Mouse (Mus musculus) kidney, adult 2 months (tissue): ENCODE measurements around the gene Emg1. TPM values are rescaled to one million over a fixed set of nuclear protein-coding genes. Genes with fewer than 3 reads are reported as not detected.

Experiments
- DNase-seq: peaks from one replicate; pipeline ENCODE4 v3.0.0; 2021
- H3K27ac ChIP-seq: fragments of 200-500 bp; 2 replicates; pipeline ENCODE4 v1.5.1; 2012; ENCODE audit warnings: low read depth, low read length, control low read depth, inconsistent platforms; ENCODE audit not compliant: insufficient read depth
- H3K27me3 ChIP-seq: fragments of 200-500 bp; replicated peaks from 2 replicates; pipeline ENCODE4 v1.6.1; 2012; ENCODE audit warnings: mild to moderate bottlenecking, moderate library complexity, low read length, inconsistent platforms; ENCODE audit not compliant: control insufficient read depth, insufficient read depth
- H3K36me3 ChIP-seq: fragments of 200-500 bp; 2 replicates; pipeline ENCODE4 v1.6.1; 2012; ENCODE audit warnings: mild to moderate bottlenecking, moderate library complexity, low read length, inconsistent platforms; ENCODE audit not compliant: control insufficient read depth, insufficient read depth
- H3K4me1 ChIP-seq: fragments of 200-500 bp; 2 replicates; pipeline ENCODE4 v1.6.1; 2011; ENCODE audit warnings: low read length; ENCODE audit not compliant: control insufficient read depth, insufficient read depth
- H3K4me3 ChIP-seq: fragments of 200-500 bp; 2 replicates; pipeline ENCODE4 v1.5.1; 2011; ENCODE audit warnings: mild to moderate bottlenecking, low read depth, low read length, control low read depth; ENCODE audit not compliant: insufficient read depth
- CTCF ChIP-seq: fragments of 200-500 bp; conservative IDR thresholded peaks from 2 replicates; pipeline ENCODE4 v1.5.1; 2011; ENCODE audit warnings: low read depth, mild to moderate bottlenecking, control low read depth, low read length, moderate library complexity, mixed read lengths; ENCODE audit not compliant: insufficient read depth, insufficient read length
- POLR2A ChIP-seq: fragments of 200-500 bp; IDR thresholded peaks from one replicate; pipeline ENCODE4 v1.6.1; 2011; ENCODE audit warnings: low read depth, low read length, control low read depth
- WGBS: fragments of 180-500 bp; shearing (Covaris S2); methylation state at CpG from one replicate; pipeline ENCODE4 v1.1.7; 2018; 5-methylcytosine and 5-hydroxymethylcytosine counted together
- polyA plus RNA-seq: library from polyadenylated mRNA; depleted of rRNA; stranded (reverse); fragments of >200 nt; gene quantifications from 2 replicates; pipeline ENCODE4 v1.2.3, GENCODE M21; 2012

The Emg1 gene
- polyA plus RNA-seq, 1 experiment, result 67.4 TPM

DNA sequence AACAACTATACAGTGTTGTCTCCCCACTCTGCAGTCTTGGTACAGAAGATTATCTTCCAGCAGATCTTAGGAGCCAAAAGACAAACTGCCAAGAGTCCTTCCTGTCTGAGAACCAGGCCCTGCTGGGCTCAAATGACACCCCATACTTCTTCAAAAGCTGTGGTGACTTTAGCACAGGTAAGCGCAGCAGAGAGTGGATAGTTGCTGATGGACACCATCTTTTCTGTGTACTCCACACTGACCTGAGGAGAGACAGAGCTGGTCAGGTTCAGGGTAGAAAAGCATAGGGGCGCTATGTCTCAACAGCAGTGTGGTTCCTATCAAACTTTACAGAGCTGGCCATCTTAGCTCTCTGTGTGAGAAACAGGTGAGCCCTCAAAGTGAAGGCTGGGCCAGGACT is 7.6 kb downstream of the Emg1 start:
- no peak for DNase-seq
- no peak for TF ChIP-seq CTCF
- H3K4me3 ChIP-seq, result no peak overlapping the region
- peaks cover 10% of the 10 kb centered on the region for H3K4me1 ChIP-seq
- H3K27ac ChIP-seq, result no peak overlapping the region
- H3K36me3 ChIP-seq, result peaks cover 5% of the 10 kb centered on the region
- WGBS, result 97% methylated on average over 2 of the region's 2 CpGs
- H3K27me3 ChIP-seq, result no peaks in the 10 kb centered on the region

DNA sequence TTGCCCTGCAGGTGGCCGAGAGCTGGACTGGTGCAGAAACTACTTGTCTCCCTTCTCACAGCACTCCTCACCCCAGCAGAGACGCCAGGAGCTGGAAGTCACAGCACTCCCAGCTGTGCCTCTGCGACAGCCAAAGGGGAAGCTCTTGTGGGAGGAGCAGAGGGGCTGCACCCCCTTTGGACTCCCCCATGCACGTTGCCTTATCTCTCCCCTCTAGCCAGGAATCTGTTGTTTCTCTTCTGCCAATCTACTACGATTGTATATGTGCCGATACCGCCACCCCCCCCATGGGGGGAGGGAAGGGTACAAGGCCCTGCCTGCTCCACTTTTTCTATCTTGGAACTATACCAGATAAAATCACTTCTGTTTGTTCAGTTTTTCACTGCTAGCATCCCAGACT is 8.2 kb downstream of the Emg1 start:
- no peak for DNase-seq
- Histone ChIP-seq H3K4me3 (no peak overlapping the region), H3K27ac (no peak overlapping the region), H3K4me1 (peaks cover 14% of the 10 kb centered on the region), H3K36me3 (peaks cover 5% of the 10 kb centered on the region), H3K27me3 (no peaks in the 10 kb centered on the region)
- 72% methylated on average over 7 of the region's 7 CpGs for WGBS
- TF ChIP-seq CTCF (no peak), POLR2A (no peak)

- Histone ChIP-seq H3K27me3 (no peaks in the 10 kb centered on the region), H3K36me3 (peaks cover 5% of the 10 kb centered on the region), H3K27ac (no peak overlapping the region), H3K4me1 (peaks cover 8% of the 10 kb centered on the region), H3K4me3 (no peak overlapping the region)
- TF ChIP-seq CTCF (peak; percentile 88), POLR2A (no peak)
- DNase-seq, result peak; percentile 77
- 38% methylated on average over 3 of the region's 3 CpGs for WGBS
Measured at GRCm38 (mm10) chr6:124702784-124703103, 9.2 kb downstream of the Emg1 start.

- Histone ChIP-seq H3K4me3 (no peak overlapping the region), H3K27me3 (no peaks in the 10 kb centered on the region), H3K27ac (no peak overlapping the region), H3K4me1 (peaks cover 8% of the 10 kb centered on the region), H3K36me3 (peaks cover 5% of the 10 kb centered on the region)
- 87% methylated on average over 17 of the region's 17 CpGs for WGBS
- no peak for DNase-seq
- TF ChIP-seq CTCF, result 0 out of 2 replicates have a peak, but pooled peaks have one; percentile 5
- no peak for TF ChIP-seq POLR2A
Measured at GRCm38 (mm10) chr6:124702102-124702783, 9.7 kb downstream of the Emg1 start.

- H3K4me1 ChIP-seq, result peaks cover 8% of the 10 kb centered on the region
- no peak for DNase-seq
- no peak overlapping the region for H3K4me3 ChIP-seq
- 71% methylated on average over 8 of the region's 8 CpGs for WGBS
- H3K36me3 ChIP-seq, result peaks cover 5% of the 10 kb centered on the region
- no peak for TF ChIP-seq POLR2A
- TF ChIP-seq CTCF, result 0 out of 2 replicates have a peak, but pooled peaks have one; percentile 17
- H3K27ac ChIP-seq, result no peak overlapping the region
- H3K27me3 ChIP-seq, result no peaks in the 10 kb centered on the region
Measured at GRCm38 (mm10) chr6:124701338-124701737, 10.6 kb downstream of the Emg1 start.

DNA sequence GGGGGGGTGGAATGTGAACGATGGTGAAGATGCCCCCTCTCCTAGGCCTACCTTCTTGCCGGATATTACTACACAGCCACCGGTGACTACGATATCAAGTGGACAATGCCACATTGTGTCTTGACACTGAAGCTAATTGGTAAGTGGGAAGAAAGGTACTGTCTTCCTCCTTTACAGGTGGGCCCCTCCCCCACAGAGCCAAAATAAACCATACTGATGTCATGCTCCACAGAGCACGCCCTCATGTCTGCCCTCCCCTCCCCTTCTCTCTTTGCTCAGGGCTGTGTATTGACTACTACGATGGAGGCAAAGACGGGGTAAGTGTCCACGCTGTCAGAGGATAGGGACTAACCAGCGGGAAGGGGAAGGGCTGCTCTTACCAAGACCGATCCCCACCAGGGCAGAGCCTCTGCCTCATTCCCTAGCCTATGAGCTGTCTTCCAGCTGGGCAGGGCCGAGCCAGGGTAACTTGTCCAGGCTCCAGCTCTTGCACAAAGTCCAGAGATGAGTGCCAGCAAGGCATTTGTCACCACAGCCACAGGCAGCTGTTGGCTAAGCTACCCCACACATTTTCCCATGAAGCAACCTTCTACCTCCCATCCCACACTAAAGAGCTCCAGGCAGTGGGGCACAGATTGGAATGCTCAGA is 11.9 kb downstream of the Emg1 start:
- DNase-seq, result peak; percentile 80
- no peaks in the 10 kb centered on the region for H3K27me3 ChIP-seq
- 45% methylated on average over 11 of the region's 11 CpGs for WGBS
- no peak overlapping the region for H3K27ac ChIP-seq
- peaks cover 8% of the 10 kb centered on the region for H3K4me1 ChIP-seq
- TF ChIP-seq POLR2A, result no peak
- TF ChIP-seq CTCF, result no peak
- H3K4me3 ChIP-seq, result no peak overlapping the region
- H3K36me3 ChIP-seq, result peaks cover 5% of the 10 kb centered on the region

DNA sequence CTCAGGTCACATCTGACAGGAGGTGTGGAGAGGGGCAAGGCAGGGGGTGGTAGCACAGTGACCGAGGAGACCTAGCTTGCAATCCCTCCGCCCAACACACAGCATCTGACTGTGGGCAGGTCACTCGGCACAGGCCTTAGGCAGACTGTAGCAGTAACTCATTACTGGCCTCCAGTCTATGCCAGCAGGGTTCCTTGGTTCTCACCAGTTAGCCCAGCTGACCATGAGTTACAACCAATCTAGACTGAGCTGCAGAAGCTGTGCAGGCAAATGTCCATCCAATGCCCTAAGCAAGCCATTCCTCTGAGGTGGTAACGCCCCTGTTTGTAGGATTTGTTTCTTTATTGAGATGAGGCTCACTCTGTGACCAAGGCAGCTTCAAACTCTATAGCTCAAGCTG is 12.6 kb downstream of the Emg1 start:
- Histone ChIP-seq H3K36me3 (peaks cover 3% of the 10 kb centered on the region; the same call in 1 of the 2 replicates), H3K4me3 (no peak overlapping the region), H3K27me3 (no peaks in the 10 kb centered on the region), H3K27ac (no peak overlapping the region), H3K4me1 (peaks cover 13% of the 10 kb centered on the region)
- DNase-seq, result peak; percentile 24
- WGBS, result 63% methylated on average over 4 of the region's 4 CpGs
- TF ChIP-seq CTCF (no peak), POLR2A (no peak)
